Mouse (Mus musculus) bone marrow, adult 2 months (tissue): ENCODE data around the gene Cdca4. TPM values are rescaled to one million over a fixed set of nuclear protein-coding genes. Genes with fewer than 3 reads are reported as not detected.
A peak's percentile ranks its signal among the peaks of the same experiment; 100 is the strongest.

Source experiments
- H3K27ac ChIP-seq: fragments of 200-500 bp; 2 replicates; pipeline ENCODE4 v1.5.1; 2012; ENCODE audit warnings: low read depth, mild to moderate bottlenecking, control low read depth, inconsistent platforms, low read length; ENCODE audit not compliant: control insufficient read depth, poor library complexity, insufficient read depth
- H3K4me1 ChIP-seq: fragments of 200-500 bp; 2 replicates; pipeline ENCODE4 v1.6.1; 2011; ENCODE audit warnings: low read length; ENCODE audit not compliant: control insufficient read depth, insufficient read depth
- H3K4me3 ChIP-seq: fragments of 200-500 bp; replicated peaks from 2 replicates; pipeline ENCODE3; 2011; ENCODE audit warnings: mild to moderate bottlenecking, low read depth, low read length, control low read depth; ENCODE audit not compliant: control insufficient read depth
- CTCF ChIP-seq: fragments of 200-500 bp; IDR thresholded peaks from 2 replicates; pipeline ENCODE4 v1.5.1; 2011; ENCODE audit warnings: low read length, control low read depth; ENCODE audit not compliant: control insufficient read depth, insufficient read depth
- POLR2A ChIP-seq: fragments of 200-500 bp; IDR thresholded peaks from 2 replicates; pipeline ENCODE4 v1.6.1; 2011; ENCODE audit warnings: low read depth, mild to moderate bottlenecking, control low read depth, low read length, borderline replicate concordance; ENCODE audit not compliant: control insufficient read depth
- WGBS: fragments of 180-500 bp; shearing (Covaris S2); methylation state at CpG from one replicate; pipeline ENCODE4 v1.1.7; 2018; 5-methylcytosine and 5-hydroxymethylcytosine counted together
- polyA plus RNA-seq: library from polyadenylated mRNA; stranded (reverse); fragments of >200 nt; gene quantifications from 2 replicates; pipeline ENCODE4 v1.2.4, GENCODE M21; 2011; ENCODE audit warnings: low replicate concordance; ENCODE audit not compliant: missing spikeins, insufficient read depth, insufficient read length

Cdca4 gene
- polyA plus RNA-seq = 23.4 and 40.6 TPM in 2 replicates

DNA sequence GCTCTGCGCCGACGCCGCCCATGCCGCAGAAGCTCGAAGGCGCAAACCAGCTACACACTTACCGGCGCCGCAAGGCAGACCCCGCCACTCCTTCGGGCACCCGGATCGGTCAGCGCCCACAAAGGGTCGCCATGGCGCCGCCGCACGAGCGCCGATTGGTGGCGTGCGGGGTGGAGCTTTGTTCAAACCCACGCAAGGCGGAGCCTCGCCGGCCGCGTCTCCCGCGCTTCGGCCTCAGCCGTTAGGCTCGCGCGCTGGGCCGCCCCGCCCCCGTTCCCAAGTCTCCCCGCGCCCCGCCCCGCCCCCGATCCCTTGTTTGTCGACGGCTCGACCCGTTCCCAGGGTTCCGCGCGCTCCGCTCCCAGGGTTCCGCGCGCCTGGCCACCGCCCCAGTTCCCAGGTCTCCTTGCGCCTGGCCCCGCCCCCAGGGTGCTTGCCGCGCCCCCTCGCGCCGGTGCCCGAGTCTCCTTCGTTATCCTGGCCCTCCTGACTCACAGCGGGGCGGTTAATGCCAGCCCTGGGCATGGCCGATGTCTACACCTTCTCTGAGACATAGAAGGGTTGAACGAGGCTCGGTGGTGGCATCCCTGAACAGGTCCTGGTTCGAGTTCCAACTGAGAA is at the start of gene Cdca4:
Gene Cdca4, minus strand, starts transcription at position 180 of the 621 bp plus-strand sequence.
- peak within 1 kb of the TSS; percentile 98 for H3K27ac ChIP-seq
- peaks cover 6% of the 10 kb centered on the region for H3K4me1 ChIP-seq
- TF ChIP-seq CTCF = no peak
- peak; percentile 78 for TF ChIP-seq POLR2A
- peak within 1 kb of the TSS; percentile 99 for H3K4me3 ChIP-seq
- WGBS = under 1% methylated on average over 51 of the region's 72 CpGs

DNA sequence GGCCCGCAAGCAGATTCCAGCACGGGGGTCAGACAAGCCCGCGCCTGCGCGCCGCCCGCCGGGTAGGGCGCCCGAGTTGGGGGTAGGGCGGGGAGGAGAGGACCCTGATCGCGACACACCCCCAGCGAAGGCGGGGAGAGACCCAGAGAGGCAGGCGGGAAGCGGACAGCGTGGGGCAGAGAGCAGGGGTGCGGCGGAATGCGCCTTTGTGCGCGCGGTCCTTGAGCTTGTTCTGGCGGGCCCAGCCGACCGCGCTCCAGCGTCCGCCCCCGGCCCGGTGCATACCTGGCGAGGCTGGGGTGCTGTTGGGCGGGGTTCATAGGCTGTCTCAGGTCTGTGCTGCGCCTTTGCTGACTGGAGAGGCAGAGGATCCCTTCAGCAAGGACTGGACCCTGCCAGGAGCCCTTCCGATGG is 48.4 kb upstream of the Cdca4 start:
- Histone ChIP-seq H3K27ac (no peak overlapping the region), H3K4me3 (no peak overlapping the region), H3K4me1 (peaks cover 5% of the 10 kb centered on the region)
- TF ChIP-seq POLR2A (no peak), CTCF (no peak)
- 3% methylated on average over 37 of the region's 37 CpGs for WGBS

DNA sequence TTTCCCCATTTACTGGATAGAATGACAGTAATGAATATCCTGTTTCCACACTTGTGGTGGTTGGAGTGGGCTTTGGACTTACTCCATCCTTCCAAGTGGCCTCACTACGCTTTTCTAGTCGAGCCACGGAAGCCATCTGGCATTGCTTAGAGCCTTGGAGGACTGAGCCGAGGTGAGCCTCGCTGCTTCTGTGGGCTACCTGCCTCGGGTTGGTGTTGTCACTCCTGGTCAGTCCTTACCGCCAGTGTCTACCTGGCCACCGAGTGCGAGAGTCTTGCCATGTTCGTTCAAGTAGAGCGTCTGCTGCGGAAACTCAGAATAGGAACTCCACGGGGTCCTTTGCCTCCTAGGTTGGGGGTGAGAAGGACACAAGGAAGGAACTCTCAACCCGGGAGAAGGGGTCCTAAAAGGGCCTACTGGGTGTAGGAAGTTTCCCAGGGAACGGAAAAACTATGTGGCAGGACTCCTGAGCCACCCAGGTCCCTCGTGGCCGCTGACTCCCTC is 47.9 kb upstream of the Cdca4 start:
- H3K4me1 ChIP-seq = peaks cover 5% of the 10 kb centered on the region
- H3K4me3 ChIP-seq = no peak overlapping the region
- H3K27ac ChIP-seq = no peak overlapping the region
- TF ChIP-seq CTCF = no peak
- no peak for TF ChIP-seq POLR2A
- WGBS = 4% methylated on average over 17 of the region's 17 CpGs

DNA sequence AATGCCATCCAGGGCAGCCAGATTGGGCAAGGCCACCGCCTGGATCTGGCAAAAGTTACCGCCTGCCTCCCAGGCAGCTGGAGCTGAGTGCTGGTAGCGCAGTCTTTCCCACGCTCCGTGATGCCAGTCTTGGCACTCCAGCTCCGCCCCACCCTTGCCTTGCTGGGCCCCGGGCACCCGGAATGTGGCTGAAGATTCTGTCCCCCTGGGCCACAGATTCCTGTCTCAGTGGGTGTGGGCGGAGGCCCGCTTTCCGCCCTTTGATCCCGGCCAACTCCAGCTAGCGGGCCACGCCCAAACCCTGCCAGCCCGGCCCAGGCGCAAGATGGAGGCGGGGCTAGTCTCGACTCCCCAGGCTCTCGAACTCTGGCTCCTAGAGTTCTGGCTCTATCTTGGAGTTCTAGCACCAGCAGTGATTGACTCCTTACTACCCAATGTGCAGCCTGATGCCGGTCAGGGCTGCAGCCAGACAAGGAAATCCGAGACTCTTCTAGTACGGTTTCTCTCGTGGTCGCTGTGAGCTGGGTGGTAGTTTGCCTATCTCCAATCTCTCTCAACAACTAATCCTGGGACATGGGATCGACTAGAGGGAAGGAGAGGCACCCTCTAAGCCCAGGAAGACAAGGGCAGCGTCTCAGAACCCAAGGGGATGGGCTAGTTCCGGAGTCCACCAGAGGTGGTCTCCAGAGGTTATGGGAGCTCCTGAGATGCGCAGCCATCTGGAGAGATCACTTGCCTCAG is 47.3 kb upstream of the Cdca4 start:
- Histone ChIP-seq H3K27ac (no peak overlapping the region), H3K4me1 (peaks cover 5% of the 10 kb centered on the region), H3K4me3 (no peak overlapping the region)
- WGBS = 5% methylated on average over 28 of the region's 28 CpGs
- TF ChIP-seq POLR2A (no peak; the same call in 1 of the 2 replicates), CTCF (no peak)

DNA sequence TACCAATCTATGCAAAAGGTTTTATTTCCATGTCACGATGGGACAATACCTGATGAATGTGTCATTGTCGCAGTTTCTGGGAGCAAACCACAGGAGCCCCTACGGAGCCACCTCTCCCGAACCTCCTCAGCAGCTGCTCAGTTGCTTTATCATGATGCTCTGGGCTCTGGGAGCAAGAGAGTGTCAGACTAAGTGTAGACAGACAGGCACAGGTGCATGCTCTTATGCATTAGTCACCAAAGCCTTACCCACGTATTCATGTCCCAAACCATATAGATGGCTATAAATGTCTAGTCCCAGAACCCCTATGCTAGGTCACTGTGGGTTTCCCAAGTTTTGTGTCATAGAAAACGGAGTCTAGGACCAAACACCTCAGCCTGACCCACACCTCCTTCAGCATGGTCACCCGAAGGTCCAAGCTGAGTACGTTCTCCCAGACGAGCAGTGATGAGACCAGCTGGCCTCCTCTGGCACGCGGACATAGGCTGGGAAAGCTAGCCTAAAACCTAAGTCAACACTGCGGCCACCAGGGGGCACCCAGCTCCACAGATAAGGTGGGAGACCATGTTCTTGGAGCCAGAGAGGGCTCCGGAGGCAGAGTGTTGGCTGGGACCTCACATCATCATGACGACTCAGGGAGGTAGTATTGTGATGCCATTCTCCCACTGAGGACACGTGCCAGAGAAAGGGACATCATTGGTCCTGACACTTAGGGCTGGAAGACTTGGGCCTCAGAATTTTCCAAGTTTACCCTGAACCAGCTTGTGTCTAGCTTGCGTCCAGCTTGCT is 46.2 kb upstream of the Cdca4 start:
- H3K4me3 ChIP-seq = no peak overlapping the region
- H3K27ac ChIP-seq = no peak overlapping the region
- peak; percentile 80 for TF ChIP-seq CTCF
- no peak for TF ChIP-seq POLR2A
- 28% methylated on average over 16 of the region's 16 CpGs for WGBS
- H3K4me1 ChIP-seq = peaks cover 7% of the 10 kb centered on the region

DNA sequence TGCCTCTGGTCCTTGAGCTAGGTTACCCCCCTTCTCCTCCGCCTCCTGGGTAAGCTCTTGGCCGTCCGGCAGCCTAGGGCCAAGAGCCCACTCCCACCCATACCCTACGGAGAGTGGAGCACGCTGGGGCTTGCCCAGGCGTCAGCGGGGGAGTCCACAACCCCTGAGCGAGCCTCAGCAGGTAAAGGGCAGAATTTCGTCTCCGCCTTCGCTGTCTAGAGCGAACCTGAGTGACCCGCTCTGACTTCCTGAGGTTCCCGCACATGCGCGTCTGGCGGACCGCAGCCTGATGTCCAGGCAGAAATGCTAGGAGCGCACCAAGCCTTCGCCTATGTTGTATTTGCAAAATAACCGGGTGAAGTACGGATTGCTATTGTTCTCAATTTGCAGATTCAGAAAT is 45.0 kb upstream of the Cdca4 start:
- Histone ChIP-seq H3K27ac (no peak overlapping the region), H3K4me1 (peaks cover 6% of the 10 kb centered on the region), H3K4me3 (no peak overlapping the region)
- TF ChIP-seq POLR2A = no peak
- WGBS = 45% methylated on average over 22 of the region's 22 CpGs

DNA sequence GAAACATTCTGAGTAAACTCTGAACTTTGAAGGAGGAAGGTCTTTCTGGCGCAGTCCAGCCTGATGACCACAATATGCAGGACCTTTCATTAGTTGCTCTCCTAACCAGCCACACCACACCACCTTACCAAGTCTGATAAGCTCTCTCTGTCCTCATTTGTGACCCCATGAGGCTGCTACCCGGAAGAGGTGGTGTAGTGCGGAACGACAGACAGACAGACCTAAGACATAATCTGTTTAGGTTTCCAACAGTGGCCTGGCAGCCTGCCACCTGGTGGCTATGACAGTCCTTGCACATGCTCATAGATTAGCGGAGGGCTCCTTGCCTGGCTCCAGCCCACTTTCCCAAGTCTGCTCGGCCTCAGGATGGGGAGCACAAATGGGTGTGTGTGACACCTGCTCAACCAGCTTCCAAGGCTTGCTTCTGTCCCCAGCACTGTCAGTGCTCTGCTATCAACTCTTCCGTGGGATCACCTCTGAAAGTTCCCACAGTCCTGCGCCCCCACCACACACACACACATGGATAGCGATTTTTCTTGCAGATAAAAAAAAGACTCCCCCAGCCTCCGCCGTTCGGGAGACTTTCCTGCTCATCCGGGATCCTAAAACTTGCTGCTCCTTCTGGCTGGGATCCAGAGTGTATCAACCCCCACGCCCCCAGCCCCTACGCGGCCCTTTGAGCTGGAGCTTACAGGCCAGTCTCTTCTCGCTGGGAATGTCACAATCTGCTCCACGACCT is 44.4 kb upstream of the Cdca4 start:
- WGBS = 22% methylated on average over 18 of the region's 18 CpGs
- TF ChIP-seq CTCF (peak; percentile 93), POLR2A (no peak)
- no peak overlapping the region for H3K4me3 ChIP-seq

More for the DNA sequence above, 44.4 kb upstream of the Cdca4 start:
- H3K27ac ChIP-seq = no peak overlapping the region
- peaks cover 6% of the 10 kb centered on the region for H3K4me1 ChIP-seq
